Comparison of ENCODE assay signal across 25 mouse cellular contexts in the genomic region with DNA sequence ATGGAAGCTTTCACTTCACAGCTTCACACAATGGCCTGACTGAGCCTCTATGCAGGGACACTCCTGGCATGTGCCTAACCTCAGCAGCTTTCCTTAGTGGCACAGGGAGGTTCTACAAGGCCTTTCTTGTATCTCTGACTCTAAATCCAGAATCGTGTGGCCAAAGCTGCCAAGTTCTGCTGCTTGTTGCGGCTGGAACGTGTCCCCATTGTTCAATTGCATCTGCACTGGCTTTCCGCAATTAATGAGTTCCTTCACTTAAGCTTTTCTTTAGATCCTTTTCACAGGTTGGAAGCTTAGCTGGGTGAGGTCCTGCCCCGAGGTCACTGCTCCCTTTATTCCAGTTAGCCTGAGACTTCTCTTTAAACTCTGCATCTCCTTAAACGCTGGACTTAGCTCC. TPM values are rescaled to one million over a fixed set of nuclear protein-coding genes. Genes with fewer than 3 reads are reported as not detected.
"Had no signal": no experiment of that assay in that cellular context is flagged by ENCODE, and none has a peak within 500 bp of the region (broad histone marks: within the 10 kb centered on the region; RNA-seq: fewer than 3 reads in every experiment).

No protein-coding gene starts in this region.

- H3K4me3 ChIP-seq: heart, adult 2 months; heart, embryonic 13.5 days; heart, embryonic 15.5 days; hindbrain, embryonic 13.5 days; hindbrain, embryonic 15.5 days; kidney, embryonic 15.5 days; limb, embryonic 10.5 days; limb, embryonic 12.5 days; liver, embryonic 13.5 days had no signal

- H3K27me3 ChIP-seq: heart, embryonic 13.5 days; heart, embryonic 15.5 days; hindbrain, embryonic 13.5 days; hindbrain, embryonic 15.5 days; kidney, embryonic 15.5 days; limb, embryonic 12.5 days had no signal

- H3K36me3 ChIP-seq: heart, embryonic 13.5 days; heart, embryonic 15.5 days; hindbrain, embryonic 13.5 days; hindbrain, embryonic 15.5 days; kidney, embryonic 15.5 days; limb, embryonic 10.5 days; limb, embryonic 12.5 days; liver, embryonic 13.5 days had no signal

- DNase-seq: gastrocnemius, postnatal 14 days; gastrocnemius, postnatal 36 days; heart, adult 2 months; heart, postnatal 14 days; heart, postnatal 36 days; kidney, adult 11 months; kidney, adult 2 months; kidney, adult 9 months; kidney, postnatal 14 days; kidney, postnatal 36 days; layer of hippocampus, adult 9-11 months; layer of hippocampus, postnatal 36 days; liver; liver, embryonic 13.5 days had no signal

- H3K27ac ChIP-seq: heart, adult 2 months; heart, embryonic 13.5 days; heart, embryonic 15.5 days; hindbrain, embryonic 13.5 days; hindbrain, embryonic 15.5 days; hindbrain, postnatal 0 days; kidney, embryonic 15.5 days; kidney, postnatal 0 days; limb, embryonic 10.5 days; limb, embryonic 12.5 days; liver, embryonic 13.5 days had no signal

- H3K9ac ChIP-seq: heart, embryonic 13.5 days; heart, embryonic 15.5 days; hindbrain, embryonic 13.5 days; hindbrain, embryonic 15.5 days; kidney, embryonic 15.5 days; limb, embryonic 12.5 days; liver, embryonic 13.5 days had no signal

- H3K9me3 ChIP-seq: heart, embryonic 15.5 days; hindbrain, embryonic 13.5 days; hindbrain, embryonic 15.5 days; kidney, embryonic 15.5 days; limb, embryonic 10.5 days; limb, embryonic 12.5 days; liver, embryonic 13.5 days had no signal

- H3K4me1 ChIP-seq: heart, embryonic 13.5 days; heart, embryonic 15.5 days; hindbrain, embryonic 13.5 days; hindbrain, embryonic 15.5 days; kidney, embryonic 15.5 days; limb, embryonic 10.5 days; limb, embryonic 12.5 days had no signal

RNA-seq across cellular contexts. Expression of gene Ttc25, which starts 11.5 kb away (rescaled TPM):
- total RNA-seq: hematopoietic stem cell, adult 5-6 weeks had no signal
- polyA plus RNA-seq: large intestine, adult 2 months had no signal
